Mouse (Mus musculus) CH12.LX (cell line): ENCODE measurements at regions not wholly inside any gene's neighbourhood (a gene's known extent, or its start where the extent isn't known, plus 50 kb on each side); places are given as distances from the start of the nearest gene placed in this dataset.

Source experiments
- DNase-seq: peaks from one replicate; pipeline ENCODE4 v3.0.0-alpha.2; 2013; ENCODE audit errors: extremely low read depth
- H3K27ac ChIP-seq: 2 replicates; pipeline ENCODE4 v1.5.1; 2012; ENCODE audit warnings: low read depth, mild to moderate bottlenecking, control low read depth, moderate library complexity; ENCODE audit not compliant: insufficient read depth
- H3K27me3 ChIP-seq: replicated peaks from 2 replicates; pipeline ENCODE3; 2012; ENCODE audit warnings: inconsistent platforms
- H3K36me3 ChIP-seq, 2 experiments: replicated peaks in 1 of 2; 2 replicates each; pipeline versions ENCODE3 to v1.6.1; 2012; ENCODE audit warnings: inconsistent platforms in 1 of 2, low read length in 1 of 2, mild to moderate bottlenecking in 1 of 2, mixed read lengths in 1 of 2, moderate library complexity in 1 of 2; ENCODE audit not compliant: control insufficient read depth in 1 of 2, insufficient read depth in 1 of 2
- H3K4me1 ChIP-seq, 2 experiments: 2 replicates each; pipeline ENCODE4 v1.6.1; 2012; ENCODE audit warnings: inconsistent platforms in 1 of 2, moderate library complexity in 1 of 2; ENCODE audit not compliant: insufficient read depth in 2 of 2, control insufficient read depth in 1 of 2
- H3K4me2 ChIP-seq: 2 replicates; pipeline ENCODE4 v1.6.1; 2012; ENCODE audit warnings: low read depth, mild to moderate bottlenecking, control low read depth; ENCODE audit not compliant: poor library complexity, insufficient read depth, severe bottlenecking
- H3K4me3 ChIP-seq, 3 experiments: fragments of 150-350 bp in 1 of 3; sonication (generic) in 1 of 3; replicated peaks in 1 of 3; 2 replicates each; pipeline versions ENCODE3 to v1.5.1; 2011 to 2012; ENCODE audit warnings: low read depth in 2 of 3, low read length in 2 of 3, mild to moderate bottlenecking in 2 of 3, moderate library complexity in 2 of 3, control low read depth in 1 of 3, improper control_type of control experiment in 1 of 3, inconsistent platforms in 1 of 3, mixed read lengths in 1 of 3; ENCODE audit not compliant: poor library complexity in 1 of 3
- H3K79me2 ChIP-seq: replicated peaks from 2 replicates; pipeline ENCODE4 v1.6.1; 2012; ENCODE audit warnings: mild to moderate bottlenecking, moderate library complexity; ENCODE audit not compliant: control insufficient read depth, poor library complexity, insufficient read depth, severe bottlenecking; ENCODE audit errors: extremely low read depth
- H3K9ac ChIP-seq: 2 replicates; pipeline ENCODE4 v1.6.1; 2012; ENCODE audit warnings: low read depth, mild to moderate bottlenecking, control low read depth, moderate library complexity; ENCODE audit not compliant: insufficient read depth
- H3K9me3 ChIP-seq: replicated peaks from 2 replicates; pipeline ENCODE3; 2012; ENCODE audit warnings: low read length, inconsistent platforms, mixed read lengths
- CHD2 ChIP-seq: IDR thresholded peaks from 2 replicates; pipeline ENCODE4 v1.6.1; 2011; ENCODE audit warnings: low read length, improper control_type of control experiment
- E2F4 ChIP-seq: IDR thresholded peaks from 2 replicates; pipeline ENCODE4 v1.6.1; 2011; ENCODE audit warnings: low read depth, low read length, improper control_type of control experiment; ENCODE audit not compliant: insufficient replicate concordance
- ELF1 ChIP-seq: IDR thresholded peaks from 2 replicates; pipeline ENCODE4 v1.6.1; 2014; ENCODE audit warnings: low read depth, mild to moderate bottlenecking, inconsistent platforms, low read length, improper control_type of control experiment
- EP300 ChIP-seq: IDR thresholded peaks from 2 replicates; pipeline ENCODE4 v1.6.1; 2011; ENCODE audit warnings: low read length, improper control_type of control experiment
- ETS1 ChIP-seq: conservative IDR thresholded peaks from 2 replicates; pipeline ENCODE4 v1.6.1; 2012; ENCODE audit warnings: low read depth, mild to moderate bottlenecking, inconsistent platforms, low read length, improper control_type of control experiment, moderate library complexity
- GABPA ChIP-seq: IDR thresholded peaks from 2 replicates; pipeline ENCODE4 v1.6.1; 2012; ENCODE audit warnings: low read depth, low read length, improper control_type of control experiment, inconsistent platforms; ENCODE audit not compliant: insufficient replicate concordance
- HCFC1 ChIP-seq: IDR thresholded peaks from 2 replicates; pipeline ENCODE4 v1.6.1; 2012; ENCODE audit warnings: low read depth, mild to moderate bottlenecking, inconsistent platforms, low read length, improper control_type of control experiment
- JUN ChIP-seq: IDR thresholded peaks from 2 replicates; pipeline ENCODE4 v1.6.1; 2011; ENCODE audit warnings: low read depth, mild to moderate bottlenecking, low read length, improper control_type of control experiment, moderate library complexity; ENCODE audit not compliant: insufficient read depth
- JUND ChIP-seq: conservative IDR thresholded peaks from 2 replicates; pipeline ENCODE4 v1.6.1; 2011; ENCODE audit warnings: low read depth, low read length, improper control_type of control experiment
- MAFK ChIP-seq: IDR thresholded peaks from 2 replicates; pipeline ENCODE4 v1.6.1; 2011; ENCODE audit warnings: low read length, improper control_type of control experiment; ENCODE audit not compliant: insufficient replicate concordance
- MAZ ChIP-seq: IDR thresholded peaks from 2 replicates; pipeline ENCODE4 v1.6.1; 2012; ENCODE audit warnings: low read depth, mild to moderate bottlenecking, inconsistent platforms, low read length, improper control_type of control experiment, moderate library complexity
- MEF2A ChIP-seq: IDR thresholded peaks from 2 replicates; pipeline ENCODE4 v1.6.1; 2014; ENCODE audit warnings: low read depth, mild to moderate bottlenecking, inconsistent platforms, low read length, improper control_type of control experiment, borderline replicate concordance
- MXI1 ChIP-seq: IDR thresholded peaks from 2 replicates; pipeline ENCODE4 v1.6.1; 2011; ENCODE audit warnings: mild to moderate bottlenecking, low read depth, low read length, improper control_type of control experiment
- NELFE ChIP-seq: IDR thresholded peaks from 2 replicates; pipeline ENCODE4 v1.6.1; 2011; ENCODE audit warnings: low read depth, low read length, improper control_type of control experiment
- NRF1 ChIP-seq: IDR thresholded peaks from 2 replicates; pipeline ENCODE4 v1.6.1; 2014; ENCODE audit warnings: low read depth, mild to moderate bottlenecking, inconsistent platforms, low read length, improper control_type of control experiment, moderate library complexity
- PAX5 ChIP-seq: IDR thresholded peaks from 2 replicates; pipeline ENCODE4 v1.6.1; 2012; ENCODE audit warnings: low read length, inconsistent platforms, mixed read lengths
- POLR2A ChIP-seq: IDR thresholded peaks from 2 replicates; pipeline ENCODE4 v1.6.1; 2011; ENCODE audit warnings: low read depth, mild to moderate bottlenecking, improper control_type of control experiment, low read length
- RAD21 ChIP-seq: IDR thresholded peaks from 2 replicates; pipeline ENCODE4 v1.6.1; 2011; ENCODE audit warnings: low read depth, mild to moderate bottlenecking, low read length, improper control_type of control experiment, moderate library complexity
- TBP ChIP-seq: conservative IDR thresholded peaks from 2 replicates; pipeline ENCODE4 v1.6.1; 2011; ENCODE audit warnings: low read depth, low read length, improper control_type of control experiment
- TCF12 ChIP-seq: IDR thresholded peaks from 2 replicates; pipeline ENCODE4 v1.6.1; 2014; ENCODE audit warnings: low read depth, mild to moderate bottlenecking, inconsistent platforms, low read length, improper control_type of control experiment
- UBTF ChIP-seq: IDR thresholded peaks from 2 replicates; pipeline ENCODE4 v1.6.1; 2012; ENCODE audit warnings: low read depth, mild to moderate bottlenecking, inconsistent platforms, low read length, improper control_type of control experiment, moderate library complexity
- USF1 ChIP-seq: IDR thresholded peaks from 2 replicates; pipeline ENCODE4 v1.6.1; 2014; ENCODE audit warnings: low read depth, mild to moderate bottlenecking, inconsistent platforms, low read length, improper control_type of control experiment
- ZC3H11A ChIP-seq: IDR thresholded peaks from 2 replicates; pipeline ENCODE4 v1.6.1; 2012; ENCODE audit warnings: low read depth, mild to moderate bottlenecking, inconsistent platforms, low read length, improper control_type of control experiment
- ZMIZ1 ChIP-seq: IDR thresholded peaks from 2 replicates; pipeline ENCODE4 v1.6.1; 2012; ENCODE audit warnings: low read depth, mild to moderate bottlenecking, inconsistent platforms, low read length, improper control_type of control experiment
- ZNF384 ChIP-seq: IDR thresholded peaks from 2 replicates; pipeline ENCODE4 v1.6.1; 2012; ENCODE audit warnings: low read depth, low read length, improper control_type of control experiment, inconsistent platforms
- dilution Hi-C: fragments of 300-500 bp; cut with MboI; formaldehyde crosslinking; loops from 2 replicates; pipeline ENCODE4 v1.14.3; 2020; ENCODE audit warnings: low sequenced_read_pairs; ENCODE audit not compliant: extremely low pct_unique_long_range_greater_than_20kb, extremely low pct_ligation_motif_present
- in situ Hi-C: fragments of 300-500 bp; cut with MboI; formaldehyde crosslinking; loops from 3 replicates; pipeline ENCODE4 v1.14.3; 2019; ENCODE audit warnings: low sequenced_read_pairs, low pct_ligation_motif_present, low pct_unique_long_range_greater_than_20kb, mixed read lengths

DNA sequence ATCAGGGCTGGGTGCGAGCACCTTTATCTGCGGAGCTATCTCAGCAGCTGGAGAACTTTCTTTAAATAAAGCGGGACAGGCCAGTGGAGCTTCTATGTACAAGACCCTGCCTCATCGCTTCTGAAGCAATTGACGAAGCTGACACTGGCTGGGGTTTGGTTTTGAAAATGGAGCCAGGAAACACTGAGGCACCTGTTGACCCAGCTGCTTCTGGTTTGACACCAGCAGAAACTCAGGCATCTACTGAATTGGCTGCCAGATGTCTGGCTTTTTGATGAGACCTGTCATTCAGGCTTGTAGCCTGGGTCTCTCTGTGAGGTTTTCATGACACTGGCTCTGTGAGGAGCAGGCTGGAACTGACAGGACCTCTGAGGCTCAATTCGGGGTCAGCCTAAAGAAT, 124.9 kb upstream of the Rbms3 start:
- Histone ChIP-seq H3K9ac (no peak overlapping the region), H3K4me1 (no peaks in the 10 kb centered on the region), H3K4me2 (no peak overlapping the region), H3K27ac (no peak overlapping the region), H3K27me3 (no peaks in the 10 kb centered on the region), H3K79me2 (no peaks in the 10 kb centered on the region), H3K36me3 (no peaks in the 10 kb centered on the region), H3K9me3 (peaks cover 87% of the 10 kb centered on the region), H3K4me3 (no peak overlapping the region)
- in situ Hi-C loops, result no loop called here
- dilution Hi-C loops, result no loop called here
- no peak for TF ChIP-seq NELFE
- TF ChIP-seq TCF12, result no peak
- TF ChIP-seq TBP, result no peak
- TF ChIP-seq GABPA, result no peak
- TF ChIP-seq POLR2A, result no peak
- no peak for TF ChIP-seq ZC3H11A
- no peak for TF ChIP-seq NRF1
- no peak for TF ChIP-seq MAZ
- TF ChIP-seq ZNF384, result no peak
- TF ChIP-seq E2F4, result no peak
- no peak for TF ChIP-seq ELF1
- no peak for TF ChIP-seq EP300
- no peak for TF ChIP-seq MEF2A
- no peak for TF ChIP-seq HCFC1
- TF ChIP-seq ZMIZ1, result no peak
- TF ChIP-seq USF1, result no peak
- no peak for TF ChIP-seq RAD21
- no peak for TF ChIP-seq PAX5
- no peak for TF ChIP-seq JUND
- TF ChIP-seq MAFK, result no peak
- no peak for DNase-seq

DNA sequence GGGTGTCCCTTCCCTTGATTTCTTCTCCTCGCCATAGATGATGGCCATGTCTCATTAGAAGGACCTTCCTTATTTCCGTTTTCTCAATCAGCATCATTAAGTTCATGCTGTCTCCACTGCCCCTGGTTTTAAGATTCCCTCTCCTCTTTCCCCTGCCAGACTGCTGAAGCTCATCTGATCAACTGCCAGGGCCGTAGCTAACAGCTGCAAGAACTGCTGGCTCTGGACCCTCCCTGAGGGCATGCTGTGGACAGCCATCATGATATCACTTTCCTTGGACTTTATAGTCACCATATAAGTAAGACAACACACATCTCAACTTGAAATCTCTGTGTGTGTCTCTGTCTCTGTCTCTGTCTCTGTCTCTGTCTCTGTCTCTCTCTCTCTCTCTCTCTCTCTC, 123.8 kb upstream of the Rbms3 start:
- Histone ChIP-seq H3K4me1 (no peaks in the 10 kb centered on the region), H3K79me2 (no peaks in the 10 kb centered on the region), H3K27me3 (no peaks in the 10 kb centered on the region), H3K27ac (no peak overlapping the region), H3K4me3 (no peak overlapping the region), H3K36me3 (no peaks in the 10 kb centered on the region), H3K9ac (no peak overlapping the region), H3K4me2 (no peak overlapping the region), H3K9me3 (peaks cover 86% of the 10 kb centered on the region)
- DNase-seq, result no peak
- TF ChIP-seq USF1 (no peak), CHD2 (no peak), MAFK (no peak), EP300 (no peak), MXI1 (no peak), NRF1 (no peak), TBP (no peak), ETS1 (no peak), JUN (no peak), UBTF (no peak)
- dilution Hi-C loops, result no loop called here
- in situ Hi-C loops, result no loop called here
